Mouse (Mus musculus) frontal cortex, postnatal 14 days (tissue): ENCODE results near the gene Galnt13.
"Not testable (repeated sequence)": the region's sequence is repeated elsewhere in the genome, so short reads cannot be mapped to it uniquely, and the experiment has no call there.

ENCODE experiments used
- DNase-seq, 2 experiments: peaks; one replicate each; pipeline ENCODE4 v3.0.0; 2022; ENCODE audit warnings: low spot score in 2 of 2

Galnt13 gene

GRCm38 (mm10) chr2:54915088-54915670 is 479.1 kb downstream of the Galnt13 start:
- no peak for DNase-seq

GRCm38 (mm10) chr2:54936369-54936768 is 500.3 kb downstream of the Galnt13 start:
- DNase-seq: no peak

- DNase-seq: no peak
Observed at GRCm38 (mm10) chr2:54937306-54937705, 501.2 kb downstream of the Galnt13 start.

- no peak for DNase-seq
Observed at GRCm38 (mm10) chr2:54938075-54938474, 502.0 kb downstream of the Galnt13 start.

GRCm38 (mm10) chr2:54943386-54943785 is 507.3 kb downstream of the Galnt13 start:
- DNase-seq: no peak

- DNase-seq: no peak
Observed at GRCm38 (mm10) chr2:54983839-54984238, 547.7 kb downstream of the Galnt13 start.

- DNase-seq: not testable (repeated sequence)
Observed at GRCm38 (mm10) chr2:55022539-55022938, 586.4 kb downstream of the Galnt13 start.

GRCm38 (mm10) chr2:55034610-55035009 is 598.5 kb downstream of the Galnt13 start:
- no peak for DNase-seq

- DNase-seq: no peak
Observed at GRCm38 (mm10) chr2:55065469-55066315, 629.6 kb downstream of the Galnt13 start.

GRCm38 (mm10) chr2:55085580-55085979 is 649.5 kb downstream of the Galnt13 start:
- no peak for DNase-seq

GRCm38 (mm10) chr2:55088034-55088433 is 651.9 kb downstream of the Galnt13 start:
- no peak for DNase-seq

- peak in 1 of 2 experiments; percentile 11 for DNase-seq
Observed at GRCm38 (mm10) chr2:55090332-55090731, 654.2 kb downstream of the Galnt13 start.

- no peak for DNase-seq
Observed at GRCm38 (mm10) chr2:55091495-55091894, 655.4 kb downstream of the Galnt13 start.

- no peak for DNase-seq
Observed at GRCm38 (mm10) chr2:55099100-55099499, 663.0 kb downstream of the Galnt13 start.

- DNase-seq: peak in 1 of 2 experiments; percentile 18
Observed at GRCm38 (mm10) chr2:55101279-55101678, 665.2 kb downstream of the Galnt13 start.

GRCm38 (mm10) chr2:55103521-55103920 is 667.4 kb downstream of the Galnt13 start:
- DNase-seq: no peak

- no peak for DNase-seq
Observed at GRCm38 (mm10) chr2:55107828-55108227, 671.7 kb downstream of the Galnt13 start.

GRCm38 (mm10) chr2:55153089-55153488 is 717.0 kb downstream of the Galnt13 start:
- no peak for DNase-seq

- DNase-seq: no peak
Observed at GRCm38 (mm10) chr2:55164781-55165180, 728.7 kb downstream of the Galnt13 start.
